Mouse (Mus musculus): ENCODE measurements around the gene Nr2c2ap.

DNA sequence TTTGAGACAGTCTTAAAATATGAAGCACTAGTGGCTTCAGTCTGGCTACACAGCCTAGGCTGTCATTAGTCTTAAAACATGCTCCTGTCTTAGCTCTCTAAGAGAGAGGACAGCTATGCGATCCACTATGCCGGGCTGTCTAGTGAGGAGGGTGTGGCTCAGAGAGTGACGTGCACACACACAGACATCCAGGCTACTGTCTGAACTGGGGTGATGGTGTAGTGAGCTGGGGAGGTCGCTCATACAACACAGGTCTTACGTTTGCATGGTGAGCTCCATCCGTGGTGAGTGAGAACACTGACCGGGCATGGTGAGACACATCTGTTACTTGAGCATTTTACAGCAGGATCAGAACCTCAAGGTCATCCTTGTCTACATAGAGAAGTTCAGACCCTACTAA, 40.1 kb downstream of the Nr2c2ap start:
- TF ChIP-seq CTCF (conservative IDR thresholded peaks at IDR 0.05; ENCODE audit: low read length) (no peak), POU5F1 (IDR thresholded peaks at IDR 0.05; ENCODE audit: borderline replicate concordance, low read length) (no peak), NANOG (IDR thresholded peaks at IDR 0.05; ENCODE audit: borderline replicate concordance, low read length) (no peak)
